Mouse (Mus musculus) lung, adult 18-20 months (tissue): Measurements from ENCODE around the gene Tmem132c.
"Not testable (repeated sequence)": the region's sequence is repeated elsewhere in the genome, so short reads cannot be mapped to it uniquely, and the experiment has no call there.

ENCODE experiments used
- DNase-seq, 2 experiments: peaks; one replicate each; pipeline ENCODE4 v3.0.0; 2022; ENCODE audit warnings: mixed read lengths in 2 of 2

Tmem132c gene

GRCm38 (mm10) chr5:127347053-127347748 lies 105.6 kb downstream of the Tmem132c start:
- DNase-seq = no peak

GRCm38 (mm10) chr5:127349221-127350065 lies 107.8 kb downstream of the Tmem132c start:
- DNase-seq = no peak

- no peak for DNase-seq
Observed at GRCm38 (mm10) chr5:127353002-127353401, 111.4 kb downstream of the Tmem132c start.

- DNase-seq = no peak
Observed at GRCm38 (mm10) chr5:127355836-127356235, 114.2 kb downstream of the Tmem132c start.

GRCm38 (mm10) chr5:127357878-127358277 lies 116.3 kb downstream of the Tmem132c start:
- DNase-seq = not testable (repeated sequence)

- no peak for DNase-seq
Observed at GRCm38 (mm10) chr5:127361145-127361544, 119.5 kb downstream of the Tmem132c start.

- DNase-seq = peak in 1 of 2 experiments; percentile 5
Observed at GRCm38 (mm10) chr5:127365061-127365460, 123.5 kb downstream of the Tmem132c start.

- no peak for DNase-seq
Observed at GRCm38 (mm10) chr5:127368191-127368590, 126.6 kb downstream of the Tmem132c start.

- DNase-seq = no peak
Observed at GRCm38 (mm10) chr5:127369812-127370211, 128.2 kb downstream of the Tmem132c start.

- DNase-seq = peak; percentile 18 to 38
Observed at GRCm38 (mm10) chr5:127370503-127370902, 128.9 kb downstream of the Tmem132c start.

- DNase-seq = peak; percentile 42 to 56
Observed at GRCm38 (mm10) chr5:127374251-127374650, 132.6 kb downstream of the Tmem132c start.

- DNase-seq = no peak
Observed at GRCm38 (mm10) chr5:127375654-127376053, 134.0 kb downstream of the Tmem132c start.

GRCm38 (mm10) chr5:127378521-127378920 lies 136.9 kb downstream of the Tmem132c start:
- DNase-seq = no peak

- peak in 1 of 2 experiments; percentile 4 for DNase-seq
Observed at GRCm38 (mm10) chr5:127379351-127379750, 137.7 kb downstream of the Tmem132c start.

- DNase-seq = no peak
Observed at GRCm38 (mm10) chr5:127381216-127381615, 139.6 kb downstream of the Tmem132c start.

GRCm38 (mm10) chr5:127382571-127382970 lies 141.0 kb downstream of the Tmem132c start:
- no peak for DNase-seq

- no peak for DNase-seq
Observed at GRCm38 (mm10) chr5:127391187-127391586, 149.6 kb downstream of the Tmem132c start.

GRCm38 (mm10) chr5:127396889-127397288 lies 155.3 kb downstream of the Tmem132c start:
- DNase-seq = no peak

GRCm38 (mm10) chr5:127398010-127398409 lies 156.4 kb downstream of the Tmem132c start:
- DNase-seq = no peak

- DNase-seq = peak; percentile 80 to 82
Observed at GRCm38 (mm10) chr5:127405391-127406000, 163.9 kb downstream of the Tmem132c start.

GRCm38 (mm10) chr5:127406014-127406655 lies 164.5 kb downstream of the Tmem132c start:
- peak in 1 of 2 experiments; percentile 22 for DNase-seq

- no peak for DNase-seq
Observed at GRCm38 (mm10) chr5:127416536-127416935, 174.9 kb downstream of the Tmem132c start.

- no peak for DNase-seq
Observed at GRCm38 (mm10) chr5:127423936-127424335, 182.3 kb downstream of the Tmem132c start.
